Mouse (Mus musculus): ENCODE measurements around the gene Cdyl. TPM values are rescaled to one million over a fixed set of nuclear protein-coding genes. Genes with fewer than 3 reads are reported as not detected.

Cdyl gene
- total RNA-seq (2014; rRNA removed) (2.7 and 3.5 TPM in 2 replicates), polyA plus RNA-seq (2012; rRNA removed) (1.1 and 1.3 TPM in 2 replicates)

- no peaks in the 10 kb centered on the region for H3K27me3 ChIP-seq (ENCODE audit: control insufficient read depth, insufficient read depth, low read length)
- no peak for DNase-seq (ENCODE audit: extremely low read depth, low read depth, low spot score)
- H3K79me2 ChIP-seq (ENCODE audit: control insufficient read depth, insufficient read depth, low read length) = no peaks in the 10 kb centered on the region
- no peaks in the 10 kb centered on the region for H3K4me1 ChIP-seq (ENCODE audit: control insufficient read depth, insufficient read depth, low read length)
- H3K36me3 ChIP-seq (ENCODE audit: control insufficient read depth, insufficient read depth, low read length) = no peaks in the 10 kb centered on the region
- H3K9ac ChIP-seq (ENCODE audit: low read depth, low read length) = no peak within 1 kb of the TSS
- no peak within 1 kb of the TSS for H3K4me3 ChIP-seq (ENCODE audit: insufficient read depth, low read depth, low read length)
- TF ChIP-seq POLR2A (IDR thresholded peaks at IDR 0.05; ENCODE audit: extremely low read depth, insufficient read depth, low read length) (no peak), CTCF (IDR thresholded peaks at IDR 0.05; ENCODE audit: low read depth, low read length) (no peak)
- 72% methylated on average over 4 of the region's 4 CpGs for WGBS
- H3K27ac ChIP-seq (replicated peaks; ENCODE audit: insufficient read depth, low read depth, low read length) = no peak within 1 kb of the TSS
Observed at GRCm38 (mm10) chr13:35659406-35659985, at the start of gene Cdyl. Gene Cdyl, plus strand, starts transcription at chr13:35659833.

- Histone ChIP-seq H3K9ac (ENCODE audit: low read depth, low read length) (no peak overlapping the region), H3K4me1 (ENCODE audit: control insufficient read depth, insufficient read depth, low read length) (no peaks in the 10 kb centered on the region), H3K4me3 (ENCODE audit: insufficient read depth, low read depth, low read length) (no peak overlapping the region), H3K79me2 (ENCODE audit: control insufficient read depth, insufficient read depth, low read length) (no peaks in the 10 kb centered on the region), H3K36me3 (ENCODE audit: control insufficient read depth, insufficient read depth, low read length) (no peaks in the 10 kb centered on the region), H3K27ac (replicated peaks; ENCODE audit: insufficient read depth, low read depth, low read length) (no peak overlapping the region), H3K27me3 (ENCODE audit: control insufficient read depth, insufficient read depth, low read length) (no peaks in the 10 kb centered on the region)
- DNase-seq (ENCODE audit: extremely low read depth, low read depth, low spot score) = no peak
- no peak for TF ChIP-seq POLR2A (IDR thresholded peaks at IDR 0.05; ENCODE audit: extremely low read depth, insufficient read depth, low read length)
- TF ChIP-seq CTCF (IDR thresholded peaks at IDR 0.05; ENCODE audit: low read depth, low read length) = no peak
Observed at GRCm38 (mm10) chr13:35610718-35611117, 48.9 kb upstream of the Cdyl start.

GRCm38 (mm10) chr13:35612506-35612905 is 47.1 kb upstream of the Cdyl start:
- Histone ChIP-seq H3K4me3 (ENCODE audit: insufficient read depth, low read depth, low read length) (no peak overlapping the region), H3K4me1 (ENCODE audit: control insufficient read depth, insufficient read depth, low read length) (peaks cover 8% of the 10 kb centered on the region), H3K27ac (replicated peaks; ENCODE audit: insufficient read depth, low read depth, low read length) (no peak overlapping the region), H3K79me2 (ENCODE audit: control insufficient read depth, insufficient read depth, low read length) (no peaks in the 10 kb centered on the region), H3K9ac (ENCODE audit: low read depth, low read length) (no peak overlapping the region), H3K36me3 (ENCODE audit: control insufficient read depth, insufficient read depth, low read length) (no peaks in the 10 kb centered on the region), H3K27me3 (ENCODE audit: control insufficient read depth, insufficient read depth, low read length) (no peaks in the 10 kb centered on the region)
- TF ChIP-seq CTCF (IDR thresholded peaks at IDR 0.05; ENCODE audit: low read depth, low read length) (no peak), POLR2A (IDR thresholded peaks at IDR 0.05; ENCODE audit: extremely low read depth, insufficient read depth, low read length) (no peak)
- WGBS = 96% methylated on average over 1 of the region's 1 CpGs
- DNase-seq (ENCODE audit: extremely low read depth, low read depth, low spot score) = no peak

GRCm38 (mm10) chr13:35614832-35615479 is 44.7 kb upstream of the Cdyl start:
- 84% methylated on average over 4 of the region's 4 CpGs for WGBS

GRCm38 (mm10) chr13:35616524-35617099 is 43.0 kb upstream of the Cdyl start:
- Histone ChIP-seq H3K4me3 (ENCODE audit: insufficient read depth, low read depth, low read length) (no peak overlapping the region), H3K27ac (replicated peaks; ENCODE audit: insufficient read depth, low read depth, low read length) (no peak overlapping the region; the same call in 1 of the 2 replicates), H3K9ac (ENCODE audit: low read depth, low read length) (no peak overlapping the region), H3K4me1 (ENCODE audit: control insufficient read depth, insufficient read depth, low read length) (peaks cover 8% of the 10 kb centered on the region), H3K79me2 (ENCODE audit: control insufficient read depth, insufficient read depth, low read length) (no peaks in the 10 kb centered on the region), H3K36me3 (ENCODE audit: control insufficient read depth, insufficient read depth, low read length) (no peaks in the 10 kb centered on the region), H3K27me3 (ENCODE audit: control insufficient read depth, insufficient read depth, low read length) (no peaks in the 10 kb centered on the region)
- WGBS = 29% methylated on average over 4 of the region's 4 CpGs
- TF ChIP-seq CTCF (IDR thresholded peaks at IDR 0.05; ENCODE audit: low read depth, low read length) (no peak), POLR2A (IDR thresholded peaks at IDR 0.05; ENCODE audit: extremely low read depth, insufficient read depth, low read length) (no peak)
- peak; percentile 80 for DNase-seq (ENCODE audit: extremely low read depth, low read depth, low spot score)

More at GRCm38 (mm10) chr13:35614832-35615479, 44.7 kb upstream of the Cdyl start:
- no peak overlapping the region for H3K27ac ChIP-seq (replicated peaks; ENCODE audit: insufficient read depth, low read depth, low read length)
- no peak overlapping the region for H3K9ac ChIP-seq (ENCODE audit: low read depth, low read length)
- no peak for DNase-seq (ENCODE audit: extremely low read depth, low read depth, low spot score)
- H3K79me2 ChIP-seq (ENCODE audit: control insufficient read depth, insufficient read depth, low read length) = no peaks in the 10 kb centered on the region
- H3K27me3 ChIP-seq (ENCODE audit: control insufficient read depth, insufficient read depth, low read length) = no peaks in the 10 kb centered on the region
- no peak overlapping the region for H3K4me3 ChIP-seq (ENCODE audit: insufficient read depth, low read depth, low read length)
- peaks cover 8% of the 10 kb centered on the region for H3K4me1 ChIP-seq (ENCODE audit: control insufficient read depth, insufficient read depth, low read length)
- no peak for TF ChIP-seq CTCF (IDR thresholded peaks at IDR 0.05; ENCODE audit: low read depth, low read length)
- H3K36me3 ChIP-seq (ENCODE audit: control insufficient read depth, insufficient read depth, low read length) = no peaks in the 10 kb centered on the region

- Histone ChIP-seq H3K27me3 (ENCODE audit: control insufficient read depth, insufficient read depth, low read length) (no peaks in the 10 kb centered on the region), H3K27ac (replicated peaks; ENCODE audit: insufficient read depth, low read depth, low read length) (no peak overlapping the region), H3K79me2 (ENCODE audit: control insufficient read depth, insufficient read depth, low read length) (no peaks in the 10 kb centered on the region), H3K4me3 (ENCODE audit: insufficient read depth, low read depth, low read length) (no peak overlapping the region), H3K4me1 (ENCODE audit: control insufficient read depth, insufficient read depth, low read length) (peaks cover 8% of the 10 kb centered on the region), H3K9ac (ENCODE audit: low read depth, low read length) (no peak overlapping the region), H3K36me3 (ENCODE audit: control insufficient read depth, insufficient read depth, low read length) (no peaks in the 10 kb centered on the region)
- no peak for DNase-seq (ENCODE audit: extremely low read depth, low read depth, low spot score)
- WGBS = 90% methylated on average over 2 of the region's 2 CpGs
- TF ChIP-seq CTCF (IDR thresholded peaks at IDR 0.05; ENCODE audit: low read depth, low read length) (no peak), POLR2A (IDR thresholded peaks at IDR 0.05; ENCODE audit: extremely low read depth, insufficient read depth, low read length) (no peak)
Observed at GRCm38 (mm10) chr13:35619356-35619755, 40.3 kb upstream of the Cdyl start.
